Mouse (Mus musculus): ENCODE measurements around the gene Tgfbr3. TPM values are rescaled to one million over a fixed set of nuclear protein-coding genes. Genes with fewer than 3 reads are reported as not detected.

The Tgfbr3 gene
- polyA plus RNA-seq, 1 experiment from 2014 or later, result 17.5 TPM

- WGBS, result 9% methylated on average over 1 of the region's 1 CpGs
- peaks cover 74% of the 10 kb centered on the region for H3K4me1 ChIP-seq (replicated peaks)
- H3K4me3 ChIP-seq (replicated peaks), result no peak overlapping the region
- no peak; the same call in 1 of the 2 replicates for ATAC-seq (ENCODE audit: insufficient number of reproducible peaks, insufficient read depth, low FRiP score, low TSS enrichment, low read depth)
- peak overlapping the region; percentile 38 for H3K4me2 ChIP-seq
- H3K9ac ChIP-seq (replicated peaks), result no peak overlapping the region
- peak overlapping the region; percentile 89 for H3K27ac ChIP-seq
- peaks cover 1% of the 10 kb centered on the region; the same call in 1 of the 2 replicates for H3K36me3 ChIP-seq
- H3K9me3 ChIP-seq, result 0 out of 2 replicates have a peak, but pooled peaks cover under 1% of the 10 kb centered on the region
- no peaks in the 10 kb centered on the region for H3K27me3 ChIP-seq
Observed at GRCm38 (mm10) chr5:107222670-107223005, 66.8 kb downstream of the Tgfbr3 start.

DNA sequence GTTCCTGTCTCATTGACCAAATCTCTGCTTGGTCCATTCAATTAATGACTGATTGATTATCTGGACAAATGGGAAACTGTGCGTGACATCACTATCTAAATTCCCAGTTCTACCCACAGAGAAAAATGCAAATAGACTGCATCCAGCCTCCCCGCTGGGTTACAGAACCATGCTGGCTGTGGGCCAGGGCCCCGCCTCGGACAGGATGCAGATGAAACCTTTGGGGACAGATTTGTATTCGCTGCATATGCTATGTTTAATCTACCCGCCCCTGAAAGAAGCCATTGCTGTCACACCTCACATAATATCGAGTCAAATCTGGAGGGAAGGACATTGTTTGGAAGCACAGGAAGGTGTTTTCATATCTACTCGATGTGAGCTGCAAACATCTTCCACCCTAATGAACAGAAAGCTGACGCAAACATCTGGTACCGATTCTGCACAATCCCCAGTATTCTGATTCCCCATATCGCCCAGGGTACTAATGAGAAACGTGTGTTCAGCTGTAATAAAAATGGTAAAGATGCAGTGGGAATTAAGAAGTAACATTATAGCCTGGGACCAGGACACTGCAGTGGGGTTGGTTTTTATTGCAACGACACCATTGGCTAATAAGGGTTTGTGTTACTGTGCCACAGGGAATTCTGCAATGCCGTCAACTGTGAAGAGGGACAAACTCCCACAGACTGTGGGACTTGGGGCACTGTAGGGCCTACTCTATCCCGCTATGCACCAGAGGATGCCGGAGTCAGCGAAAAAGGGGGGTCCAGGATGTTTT lies 67.3 kb downstream of the Tgfbr3 start:
- 12% methylated on average over 17 of the region's 17 CpGs for WGBS
- H3K27me3 ChIP-seq, result no peaks in the 10 kb centered on the region
- no peak overlapping the region for H3K4me3 ChIP-seq (replicated peaks)
- H3K4me1 ChIP-seq (replicated peaks), result peaks cover 80% of the 10 kb centered on the region
- H3K36me3 ChIP-seq, result no peaks in the 10 kb centered on the region
- peak; percentile 91 for ATAC-seq (ENCODE audit: insufficient number of reproducible peaks, insufficient read depth, low FRiP score, low TSS enrichment, low read depth)
- H3K9ac ChIP-seq (replicated peaks), result no peak overlapping the region
- no peaks in the 10 kb centered on the region for H3K9me3 ChIP-seq
- peak overlapping the region; percentile 38 for H3K4me2 ChIP-seq
- H3K27ac ChIP-seq, result peak overlapping the region; percentile 89

DNA sequence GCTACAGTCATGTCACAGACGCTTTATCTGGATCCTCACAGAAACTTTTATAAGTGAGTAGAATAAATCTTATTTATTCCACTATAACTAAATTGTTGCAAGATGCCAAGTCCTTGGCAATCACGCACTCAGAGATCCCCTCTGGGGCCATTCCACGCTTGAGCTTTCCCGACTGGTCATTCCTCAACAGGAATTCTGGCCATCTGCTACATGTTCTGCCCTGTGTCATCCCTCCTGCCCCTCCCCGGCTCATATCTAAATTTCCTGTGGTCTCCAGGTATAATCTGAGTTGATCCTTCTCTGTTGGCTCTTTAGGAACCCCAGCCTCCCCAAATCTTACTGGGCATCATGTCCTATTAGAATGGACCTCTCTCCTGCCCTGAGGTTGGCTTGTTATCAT lies 68.5 kb downstream of the Tgfbr3 start:
- Histone ChIP-seq H3K27ac (peak overlapping the region; percentile 41; the same call in 1 of the 2 replicates), H3K9ac (replicated peaks) (no peak overlapping the region), H3K9me3 (no peaks in the 10 kb centered on the region), H3K27me3 (no peaks in the 10 kb centered on the region), H3K4me1 (replicated peaks) (peaks cover 79% of the 10 kb centered on the region), H3K4me2 (no peak overlapping the region), H3K36me3 (no peaks in the 10 kb centered on the region), H3K4me3 (replicated peaks) (no peak overlapping the region)
- WGBS, result 55% methylated on average over 5 of the region's 5 CpGs
- ATAC-seq (ENCODE audit: insufficient number of reproducible peaks, insufficient read depth, low FRiP score, low TSS enrichment, low read depth), result no peak

DNA sequence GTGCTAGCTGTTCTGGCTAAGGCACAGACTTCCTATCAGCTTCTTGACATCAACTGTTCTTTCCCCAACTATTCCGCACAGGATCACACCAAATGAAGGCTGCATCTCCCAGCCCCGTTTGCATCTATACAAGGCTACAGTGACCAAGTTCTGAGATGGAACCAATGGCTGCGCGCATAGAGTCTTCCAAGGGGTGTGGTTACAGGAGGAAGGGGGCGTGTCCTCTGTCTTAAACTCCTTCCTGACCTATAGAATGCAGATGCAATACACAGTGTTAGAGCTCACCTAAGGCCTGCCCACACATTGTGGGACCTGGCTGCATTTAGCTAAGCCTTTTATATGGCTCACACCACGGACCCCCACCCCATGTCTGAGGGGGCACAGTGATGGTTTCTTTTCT lies 69.5 kb downstream of the Tgfbr3 start:
- Histone ChIP-seq H3K27ac (no peak overlapping the region), H3K36me3 (no peaks in the 10 kb centered on the region), H3K27me3 (no peaks in the 10 kb centered on the region), H3K4me2 (no peak overlapping the region), H3K9me3 (no peaks in the 10 kb centered on the region), H3K4me3 (replicated peaks) (no peak overlapping the region), H3K4me1 (replicated peaks) (peaks cover 74% of the 10 kb centered on the region), H3K9ac (replicated peaks) (no peak overlapping the region)
- 73% methylated on average over 6 of the region's 6 CpGs for WGBS
- no peak for ATAC-seq (ENCODE audit: insufficient number of reproducible peaks, insufficient read depth, low FRiP score, low TSS enrichment, low read depth)

GRCm38 (mm10) chr5:107219318-107219717 lies 70.1 kb downstream of the Tgfbr3 start:
- WGBS, result 88% methylated on average over 6 of the region's 6 CpGs
- no peaks in the 10 kb centered on the region for H3K27me3 ChIP-seq
- H3K4me1 ChIP-seq (replicated peaks), result peaks cover 78% of the 10 kb centered on the region
- H3K27ac ChIP-seq, result no peak overlapping the region
- H3K9me3 ChIP-seq, result no peaks in the 10 kb centered on the region
- no peak overlapping the region for H3K4me3 ChIP-seq (replicated peaks)
- no peak overlapping the region for H3K4me2 ChIP-seq
- no peak overlapping the region for H3K9ac ChIP-seq (replicated peaks)
- peaks cover 5% of the 10 kb centered on the region for H3K36me3 ChIP-seq
- no peak for ATAC-seq (ENCODE audit: insufficient number of reproducible peaks, insufficient read depth, low FRiP score, low TSS enrichment, low read depth)

DNA sequence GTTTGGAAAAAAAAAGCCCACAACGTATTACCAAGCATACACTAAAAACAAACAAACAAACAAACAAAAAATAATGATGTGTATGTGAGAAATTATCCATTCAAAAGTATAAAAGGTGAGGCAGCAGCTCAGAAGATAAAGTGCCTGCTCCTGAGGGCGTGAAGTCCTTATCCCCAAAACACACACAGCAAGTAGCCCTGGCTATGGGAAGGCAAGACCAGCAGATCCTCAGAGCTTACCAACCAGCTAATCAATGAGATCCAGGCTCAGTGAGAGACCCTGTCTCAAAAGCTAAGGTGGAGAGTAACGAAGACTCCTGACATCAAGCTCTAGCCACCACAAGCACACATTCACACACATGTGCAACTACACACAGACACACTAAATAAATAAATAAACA lies 70.8 kb downstream of the Tgfbr3 start:
- H3K9ac ChIP-seq (replicated peaks), result no peak overlapping the region
- no peak overlapping the region for H3K4me3 ChIP-seq (replicated peaks)
- no peaks in the 10 kb centered on the region for H3K9me3 ChIP-seq
- peaks cover 78% of the 10 kb centered on the region for H3K4me1 ChIP-seq (replicated peaks)
- H3K27me3 ChIP-seq, result no peaks in the 10 kb centered on the region
- H3K4me2 ChIP-seq, result no peak overlapping the region
- peaks cover 7% of the 10 kb centered on the region for H3K36me3 ChIP-seq
- 84% methylated on average over 3 of the region's 3 CpGs for WGBS
- H3K27ac ChIP-seq, result no peak overlapping the region
- ATAC-seq (ENCODE audit: insufficient number of reproducible peaks, insufficient read depth, low FRiP score, low TSS enrichment, low read depth), result no peak

DNA sequence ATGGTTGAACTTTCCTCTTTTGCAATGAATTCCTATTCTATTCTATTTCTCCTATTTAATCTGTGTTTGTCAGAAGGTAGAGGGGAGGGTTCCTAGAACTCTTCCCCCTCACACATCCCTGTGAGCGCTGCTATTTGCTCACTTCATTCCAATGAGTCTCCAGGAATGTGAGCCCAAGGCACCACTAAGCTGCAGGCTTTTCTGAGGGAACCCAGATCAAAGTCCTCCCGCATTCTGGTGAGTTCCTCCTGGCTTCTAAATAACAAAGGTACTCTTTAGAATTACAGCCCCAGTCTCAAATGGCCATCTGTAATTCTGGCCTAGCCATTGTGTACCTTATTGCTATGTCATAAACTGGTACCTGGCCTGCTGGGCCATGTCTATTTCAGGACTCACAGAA lies 72.3 kb downstream of the Tgfbr3 start:
- peak overlapping the region; percentile 4; the same call in 1 of the 2 replicates for H3K27ac ChIP-seq
- H3K4me2 ChIP-seq, result no peak overlapping the region
- no peaks in the 10 kb centered on the region for H3K27me3 ChIP-seq
- H3K9me3 ChIP-seq, result no peaks in the 10 kb centered on the region
- H3K9ac ChIP-seq (replicated peaks), result no peak overlapping the region
- no peak for ATAC-seq (ENCODE audit: insufficient number of reproducible peaks, insufficient read depth, low FRiP score, low TSS enrichment, low read depth)
- H3K36me3 ChIP-seq, result peaks cover 7% of the 10 kb centered on the region
- H3K4me1 ChIP-seq (replicated peaks), result peaks cover 75% of the 10 kb centered on the region
- no peak overlapping the region for H3K4me3 ChIP-seq (replicated peaks)
- WGBS, result 28% methylated on average over 2 of the region's 2 CpGs

DNA sequence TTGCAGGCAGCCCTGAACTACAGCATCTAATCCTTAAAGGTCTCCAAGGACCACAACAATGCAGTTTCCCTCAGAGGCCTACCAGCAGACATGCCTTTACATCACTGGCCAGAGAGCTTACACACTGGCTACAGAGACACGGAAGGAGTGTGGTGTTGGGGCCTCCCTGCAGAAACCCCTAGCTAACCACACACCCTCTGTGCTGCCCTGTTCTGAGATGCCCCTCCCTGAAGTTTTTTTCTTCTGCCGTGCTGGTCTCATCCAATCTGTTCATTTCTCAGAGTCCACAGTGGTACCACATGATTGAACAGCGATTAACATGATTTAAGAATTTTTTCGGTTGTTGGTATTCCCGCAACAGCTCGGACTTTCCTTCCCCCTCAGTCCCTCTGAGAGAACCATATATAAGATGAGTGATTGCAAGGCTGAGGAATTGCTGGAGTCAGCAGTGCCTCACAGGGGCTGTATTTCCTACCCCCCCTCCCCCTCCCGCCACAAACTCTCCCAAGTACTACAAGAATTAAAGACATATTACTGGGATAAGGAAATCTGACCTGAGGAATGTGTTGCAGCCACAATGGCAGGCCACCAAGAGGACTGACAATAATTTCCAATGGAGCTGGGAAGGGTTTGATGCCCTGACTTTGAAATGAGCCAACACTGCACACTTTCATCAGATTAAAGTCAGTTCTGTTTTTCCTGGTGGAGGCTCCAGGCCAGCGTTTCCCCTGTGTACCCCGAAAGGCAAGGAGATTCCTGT lies 75.9 kb downstream of the Tgfbr3 start:
- peaks cover 43% of the 10 kb centered on the region for H3K4me1 ChIP-seq (replicated peaks)
- no peak overlapping the region; the same call in 1 of the 2 replicates for H3K4me2 ChIP-seq
- ATAC-seq (ENCODE audit: insufficient number of reproducible peaks, insufficient read depth, low FRiP score, low TSS enrichment, low read depth), result peak; percentile 64; the same call in 1 of the 2 replicates
- H3K9me3 ChIP-seq, result no peaks in the 10 kb centered on the region
- peaks cover 7% of the 10 kb centered on the region for H3K36me3 ChIP-seq
- no peak overlapping the region for H3K9ac ChIP-seq (replicated peaks)
- peak overlapping the region; percentile 64 for H3K27ac ChIP-seq
- no peaks in the 10 kb centered on the region; the same call in 1 of the 2 replicates for H3K27me3 ChIP-seq
- WGBS, result 67% methylated on average over 9 of the region's 9 CpGs
- H3K4me3 ChIP-seq (replicated peaks), result no peak overlapping the region

- ATAC-seq (ENCODE audit: insufficient number of reproducible peaks, insufficient read depth, low FRiP score, low TSS enrichment, low read depth), result no peak
- 86% methylated on average over 10 of the region's 10 CpGs for WGBS
- peaks cover 37% of the 10 kb centered on the region for H3K4me1 ChIP-seq (replicated peaks)
- H3K27me3 ChIP-seq, result no peaks in the 10 kb centered on the region; the same call in 1 of the 2 replicates
- H3K9ac ChIP-seq (replicated peaks), result no peak overlapping the region
- peaks cover 7% of the 10 kb centered on the region for H3K36me3 ChIP-seq
- no peak overlapping the region for H3K4me2 ChIP-seq
- no peaks in the 10 kb centered on the region for H3K9me3 ChIP-seq
- no peak overlapping the region for H3K4me3 ChIP-seq (replicated peaks)
- no peak overlapping the region for H3K27ac ChIP-seq
Observed at GRCm38 (mm10) chr5:107211830-107212370, 77.5 kb downstream of the Tgfbr3 start.

DNA sequence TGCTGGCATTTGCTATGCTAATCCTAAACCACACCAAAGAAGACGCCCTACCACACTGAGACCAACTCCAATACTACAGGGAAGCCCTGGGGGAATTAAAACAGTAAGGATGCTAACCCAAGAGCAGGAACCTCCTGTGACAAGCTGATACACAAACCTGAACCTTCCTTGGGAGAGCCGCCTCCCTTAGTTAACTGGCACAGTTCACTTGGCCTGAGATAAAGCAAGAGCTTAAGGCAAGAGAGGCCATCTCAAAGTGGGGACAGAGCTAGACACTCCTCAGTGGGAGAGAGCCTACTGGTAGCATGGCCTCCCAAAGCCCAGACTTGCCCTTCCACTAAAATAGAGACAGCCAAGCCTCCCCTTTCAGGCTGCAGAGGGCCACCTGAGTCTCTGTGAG lies 79.4 kb downstream of the Tgfbr3 start:
- Histone ChIP-seq H3K4me3 (replicated peaks) (no peak overlapping the region), H3K27me3 (no peaks in the 10 kb centered on the region; the same call in 1 of the 2 replicates), H3K36me3 (peaks cover 16% of the 10 kb centered on the region), H3K4me1 (replicated peaks) (peaks cover 32% of the 10 kb centered on the region), H3K9ac (replicated peaks) (no peak overlapping the region), H3K4me2 (no peak overlapping the region), H3K27ac (no peak overlapping the region), H3K9me3 (no peaks in the 10 kb centered on the region)
- WGBS, result 74% methylated on average over 2 of the region's 2 CpGs
- ATAC-seq (ENCODE audit: insufficient number of reproducible peaks, insufficient read depth, low FRiP score, low TSS enrichment, low read depth), result no peak

- no peak overlapping the region for H3K4me3 ChIP-seq (replicated peaks)
- 55% methylated on average over 5 of the region's 5 CpGs for WGBS
- peak overlapping the region; percentile 70; the same call in 1 of the 2 replicates for H3K27ac ChIP-seq
- H3K9ac ChIP-seq (replicated peaks), result no peak overlapping the region
- ATAC-seq (ENCODE audit: insufficient number of reproducible peaks, insufficient read depth, low FRiP score, low TSS enrichment, low read depth), result no peak
- H3K4me2 ChIP-seq, result no peak overlapping the region
- H3K36me3 ChIP-seq, result peaks cover 9% of the 10 kb centered on the region; the same call in 1 of the 2 replicates
- peaks cover 29% of the 10 kb centered on the region for H3K4me1 ChIP-seq (replicated peaks)
- no peaks in the 10 kb centered on the region; the same call in 1 of the 2 replicates for H3K27me3 ChIP-seq
- H3K9me3 ChIP-seq, result no peaks in the 10 kb centered on the region
Observed at GRCm38 (mm10) chr5:107207911-107208310, 81.5 kb downstream of the Tgfbr3 start.
